Mouse (Mus musculus) spleen, adult 2 months (tissue): Measurements from ENCODE around the gene Gbx2. TPM values are rescaled to one million over a fixed set of nuclear protein-coding genes. Genes with fewer than 3 reads are reported as not detected.

Experiments used
- DNase-seq, 2 experiments: peaks; one replicate each; pipeline versions ENCODE4 v3.0.0 to v3.0.0-alpha.2; 2012 to 2021; ENCODE audit warnings: low spot score in 2 of 2, low read depth in 1 of 2
- H3K27ac ChIP-seq: fragments of 200-500 bp; 2 replicates; pipeline ENCODE4 v1.5.1; 2012; ENCODE audit warnings: low read length, inconsistent platforms; ENCODE audit not compliant: insufficient read depth
- H3K27me3 ChIP-seq: fragments of 200-500 bp; 2 replicates; pipeline ENCODE4 v1.6.1; 2012; ENCODE audit warnings: mild to moderate bottlenecking, moderate library complexity, low read length, inconsistent platforms; ENCODE audit not compliant: control insufficient read depth, insufficient read depth
- H3K36me3 ChIP-seq: fragments of 200-500 bp; 2 replicates; pipeline ENCODE4 v1.6.1; 2012; ENCODE audit warnings: mild to moderate bottlenecking, low read length, inconsistent platforms; ENCODE audit not compliant: control insufficient read depth, insufficient read depth
- H3K4me1 ChIP-seq: fragments of 200-500 bp; 2 replicates; pipeline ENCODE4 v1.6.1; 2011; ENCODE audit warnings: inconsistent platforms; ENCODE audit not compliant: control insufficient read depth, insufficient read depth, insufficient read length
- H3K4me3 ChIP-seq: fragments of 200-500 bp; 2 replicates; pipeline ENCODE4 v1.5.1; 2011; ENCODE audit warnings: mild to moderate bottlenecking, inconsistent platforms; ENCODE audit not compliant: insufficient read depth, insufficient read length; ENCODE audit errors: extremely low read depth
- CTCF ChIP-seq: fragments of 200-500 bp; IDR thresholded peaks from 2 replicates; pipeline ENCODE4 v1.5.1; 2011; ENCODE audit warnings: mild to moderate bottlenecking, inconsistent platforms; ENCODE audit not compliant: insufficient read depth, insufficient read length, insufficient replicate concordance; ENCODE audit errors: extremely low read depth
- POLR2A ChIP-seq: fragments of 200-500 bp; IDR thresholded peaks from 2 replicates; pipeline ENCODE4 v1.6.1; 2011; ENCODE audit warnings: low read depth, low read length, inconsistent platforms
- WGBS: fragments of 180-500 bp; shearing (Covaris S2); methylation state at CpG from one replicate; pipeline ENCODE4 v1.1.7; 2018; 5-methylcytosine and 5-hydroxymethylcytosine counted together
- polyA plus RNA-seq: library from polyadenylated mRNA; depleted of rRNA; stranded (reverse); fragments of >200 nt; gene quantifications from 2 replicates; pipeline ENCODE4 v1.2.3, GENCODE M21; 2012; rRNA removed

The Gbx2 gene
- 1.5 and 4.4 TPM in 2 replicates for polyA plus RNA-seq

DNA sequence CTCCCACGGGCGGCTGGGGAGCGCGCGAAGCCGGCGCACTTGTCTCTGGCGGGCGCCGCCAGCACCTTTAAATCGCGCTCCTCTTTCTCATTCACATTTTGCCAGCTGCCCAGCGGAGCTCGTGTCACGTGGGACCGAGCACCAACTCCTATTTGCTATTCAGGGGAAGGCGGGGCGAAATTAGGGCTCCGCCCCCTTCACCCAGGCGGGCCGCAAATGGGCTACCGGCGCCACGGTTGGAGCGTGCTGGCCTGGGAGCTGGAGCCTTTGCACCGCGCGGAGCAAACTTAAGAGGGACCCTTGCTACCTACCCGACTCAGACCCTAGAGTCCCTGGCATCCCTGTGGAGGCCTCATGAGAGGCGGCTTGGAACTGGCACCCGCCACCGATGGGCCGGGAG is at the start of gene Gbx2:
Gene Gbx2 (minus strand): TSS at position 60 of the 400 bp plus-strand sequence.
- H3K36me3 ChIP-seq, result no peaks in the 10 kb centered on the region

GRCm38 (mm10) chr1:89977261-89977660 is 46.3 kb upstream of the Gbx2 start:
- TF ChIP-seq CTCF, result no peak
- no peak for TF ChIP-seq POLR2A
- no peaks in the 10 kb centered on the region for H3K4me1 ChIP-seq
- no peak overlapping the region for H3K4me3 ChIP-seq
- DNase-seq, result no peak
- H3K27ac ChIP-seq, result no peak overlapping the region
- WGBS, result 88% methylated on average over 8 of the region's 8 CpGs
- no peaks in the 10 kb centered on the region for H3K36me3 ChIP-seq
- H3K27me3 ChIP-seq, result no peaks in the 10 kb centered on the region

More for the DNA sequence above, at the start of gene Gbx2:
- 6% methylated on average over 33 of the region's 33 CpGs for WGBS
- no peak within 1 kb of the TSS for H3K27ac ChIP-seq
- H3K4me3 ChIP-seq, result no peak within 1 kb of the TSS; the same call in 1 of the 2 replicates
- H3K27me3 ChIP-seq, result peaks cover 13% of the 10 kb centered on the region
- no peak for DNase-seq
- TF ChIP-seq CTCF (no peak), POLR2A (no peak)
- peaks cover 10% of the 10 kb centered on the region; the same call in 1 of the 2 replicates for H3K4me1 ChIP-seq

- WGBS, result 80% methylated on average over 8 of the region's 8 CpGs
- H3K4me3 ChIP-seq, result no peak overlapping the region
- H3K27ac ChIP-seq, result no peak overlapping the region
- H3K36me3 ChIP-seq, result no peaks in the 10 kb centered on the region
- no peaks in the 10 kb centered on the region for H3K27me3 ChIP-seq
- H3K4me1 ChIP-seq, result no peaks in the 10 kb centered on the region
- no peak for DNase-seq
- TF ChIP-seq POLR2A (no peak), CTCF (no peak)
Measured at GRCm38 (mm10) chr1:89976411-89976810, 45.4 kb upstream of the Gbx2 start.

DNA sequence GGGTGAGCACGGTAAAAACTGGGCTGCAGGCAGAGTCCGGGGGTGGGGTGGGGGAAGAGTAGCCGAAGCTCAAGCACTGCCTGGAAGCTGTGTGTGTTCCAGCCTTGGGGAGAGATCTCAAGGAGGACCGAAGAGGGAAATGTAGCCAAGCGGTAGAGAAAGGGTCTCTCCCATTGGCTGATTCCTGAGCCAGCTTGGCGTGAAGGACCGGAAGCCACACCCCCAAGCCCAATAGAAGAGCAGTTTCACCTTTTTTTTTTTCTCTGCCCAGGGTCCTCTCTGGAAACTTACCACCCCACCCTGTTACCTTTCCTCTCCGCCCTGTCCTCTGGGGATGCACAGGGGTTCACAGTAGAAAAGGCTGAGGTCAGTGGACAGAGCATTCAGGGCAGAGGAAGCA is 43.6 kb upstream of the Gbx2 start:
- TF ChIP-seq POLR2A, result no peak
- Histone ChIP-seq H3K36me3 (no peaks in the 10 kb centered on the region), H3K27me3 (no peaks in the 10 kb centered on the region), H3K4me3 (no peak overlapping the region), H3K27ac (no peak overlapping the region), H3K4me1 (no peaks in the 10 kb centered on the region)
- DNase-seq, result no peak
- 72% methylated on average over 8 of the region's 8 CpGs for WGBS

GRCm38 (mm10) chr1:89971848-89972247 is 40.9 kb upstream of the Gbx2 start:
- H3K27me3 ChIP-seq, result no peaks in the 10 kb centered on the region; the same call in 1 of the 2 replicates
- DNase-seq, result no peak
- TF ChIP-seq CTCF (no peak), POLR2A (no peak)
- no peaks in the 10 kb centered on the region; the same call in 1 of the 2 replicates for H3K4me1 ChIP-seq
- H3K27ac ChIP-seq, result no peak overlapping the region
- 66% methylated on average over 8 of the region's 8 CpGs for WGBS
- no peaks in the 10 kb centered on the region for H3K36me3 ChIP-seq
- H3K4me3 ChIP-seq, result no peak overlapping the region

- Histone ChIP-seq H3K27me3 (no peaks in the 10 kb centered on the region; the same call in 1 of the 2 replicates), H3K27ac (no peak overlapping the region), H3K4me1 (no peaks in the 10 kb centered on the region; the same call in 1 of the 2 replicates), H3K4me3 (no peak overlapping the region), H3K36me3 (no peaks in the 10 kb centered on the region)
- TF ChIP-seq POLR2A (no peak), CTCF (no peak)
- no peak for DNase-seq
- 83% methylated on average over 4 of the region's 4 CpGs for WGBS
Measured at GRCm38 (mm10) chr1:89969714-89970110, 38.7 kb upstream of the Gbx2 start.

DNA sequence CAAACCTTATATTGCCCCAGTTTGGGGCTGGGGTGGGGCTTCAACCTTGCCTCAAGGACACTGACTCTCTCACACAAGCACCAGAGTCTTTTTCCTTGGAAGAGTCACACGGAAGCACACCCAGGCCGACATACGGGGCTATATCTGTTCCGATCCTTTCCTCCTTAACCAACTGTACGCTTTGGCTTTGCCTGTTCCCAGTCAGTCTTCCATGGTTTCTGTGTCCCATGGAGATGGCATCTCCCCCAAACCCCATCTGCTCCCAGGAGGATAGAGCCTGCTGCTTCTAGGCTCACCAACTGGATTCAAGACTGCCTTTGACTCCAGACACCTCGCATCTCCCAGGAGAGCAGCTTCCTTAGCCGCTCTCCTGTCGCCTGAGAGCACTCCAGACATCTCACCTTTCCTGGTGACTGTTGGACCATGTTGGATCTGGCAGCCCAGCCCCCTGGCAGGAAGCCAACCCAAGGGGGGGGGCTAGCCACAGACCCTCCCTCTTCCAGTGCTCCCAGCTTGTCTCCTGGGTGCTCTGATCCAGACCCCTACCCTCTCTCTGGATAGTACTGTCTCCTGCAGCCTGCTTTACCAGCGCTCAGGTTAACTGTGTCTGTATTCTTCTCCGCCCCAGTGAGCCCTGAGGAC is 38.2 kb upstream of the Gbx2 start:
- no peak for DNase-seq
- H3K4me3 ChIP-seq, result no peak overlapping the region
- no peaks in the 10 kb centered on the region; the same call in 1 of the 2 replicates for H3K27me3 ChIP-seq
- no peak overlapping the region for H3K27ac ChIP-seq
- H3K4me1 ChIP-seq, result no peaks in the 10 kb centered on the region; the same call in 1 of the 2 replicates
- WGBS, result 50% methylated on average over 10 of the region's 10 CpGs
- H3K36me3 ChIP-seq, result no peaks in the 10 kb centered on the region
- no peak for TF ChIP-seq CTCF
- no peak for TF ChIP-seq POLR2A
